Mouse (Mus musculus) heart, embryonic 13.5 days (tissue): ENCODE measurements around the gene Rfxank. TPM values are rescaled to one million over a fixed set of nuclear protein-coding genes. Genes with fewer than 3 reads are reported as not detected.

Source experiments
- microRNA-seq: library from miRNA; unstranded; fragments of <30 nt; microRNA quantifications from one replicate; pipeline ENCODE4, GENCODE M21; 2016
- polyA plus RNA-seq: library from polyadenylated mRNA; unstranded; fragments of >200 nt; fragmentation: Nextera tagmentation; extraction: Ambion mirVana; gene quantifications from 2 replicates; pipeline ENCODE4 v1.2.1, GENCODE M21; 2015

The Rfxank gene
- polyA plus RNA-seq, 1 experiment from 2014 or later: 15.1 TPM

Small RNAs within 50 kb of the gene (microRNA-seq; reads per million reads assigned to microRNA genes)
- not detected for gene Mir7066

Other genes starting within 250 kb of the Rfxank start
- gene Tssk6, start 237.0 kb downstream of the Rfxank start, polyA plus RNA-seq: 1.9 and 2.2 TPM in 2 replicates
- gene Ndufa13, start 236.6 kb downstream of the Rfxank start, polyA plus RNA-seq: 304 and 343 TPM in 2 replicates
- 8.1 and 8.2 TPM in 2 replicates for gene Yjefn3, start 236.4 kb downstream of the Rfxank start, polyA plus RNA-seq
- gene Gatad2a, start 142.8 kb downstream of the Rfxank start, polyA plus RNA-seq: 27.3 and 29.9 TPM in 2 replicates
- gene Mau2, start 96.4 kb downstream of the Rfxank start, polyA plus RNA-seq: 34.9 and 36.0 TPM in 2 replicates
- gene Sugp1, start 96.3 kb downstream of the Rfxank start, polyA plus RNA-seq: 31.1 and 32.6 TPM in 2 replicates
- gene Tm6sf2, start 66.2 kb downstream of the Rfxank start, polyA plus RNA-seq: 1.1 and 1.6 TPM in 2 replicates
- gene Hapln4, start 55.7 kb downstream of the Rfxank start, polyA plus RNA-seq: 0.12 and 0.23 TPM in 2 replicates
- gene Ncan, start 18.3 kb downstream of the Rfxank start, polyA plus RNA-seq: 0.17 and 0.36 TPM in 2 replicates
- gene Nr2c2ap, start 7.8 kb downstream of the Rfxank start, polyA plus RNA-seq: 30.5 and 34.3 TPM in 2 replicates
- gene Borcs8, start 345 bp upstream of the Rfxank start, polyA plus RNA-seq: 36.1 and 40.0 TPM in 2 replicates
- 0.15 and 0.40 TPM in 2 replicates for gene Mef2b, start 557 bp upstream of the Rfxank start, polyA plus RNA-seq
- 91.8 and 104 TPM in 2 replicates for gene Tmem161a, start 33.2 kb upstream of the Rfxank start, polyA plus RNA-seq
- gene Slc25a42, start 73.2 kb upstream of the Rfxank start, polyA plus RNA-seq: 8.0 and 8.3 TPM in 2 replicates
- gene Sugp2, start 95.1 kb upstream of the Rfxank start, polyA plus RNA-seq: 23.2 and 24.3 TPM in 2 replicates
- gene Armc6, start 95.3 kb upstream of the Rfxank start, polyA plus RNA-seq: 20.6 and 20.7 TPM in 2 replicates
- gene Homer3, start 143.7 kb upstream of the Rfxank start, polyA plus RNA-seq: 34.1 and 37.2 TPM in 2 replicates
- 32.6 and 34.1 TPM in 2 replicates for gene Ddx49, start 163.3 kb upstream of the Rfxank start, polyA plus RNA-seq
- gene Cope, start 163.4 kb upstream of the Rfxank start, polyA plus RNA-seq: 294 and 344 TPM in 2 replicates
- gene Cers1, start 176.6 kb upstream of the Rfxank start, polyA plus RNA-seq: 1.9 and 2.6 TPM in 2 replicates
- gene Gdf1, start 190.7 kb upstream of the Rfxank start, polyA plus RNA-seq: 0.74 and 0.99 TPM in 2 replicates
- 11.3 and 12.2 TPM in 2 replicates for gene Upf1, start 214.1 kb upstream of the Rfxank start, polyA plus RNA-seq
- gene Comp, start 234.4 kb upstream of the Rfxank start, polyA plus RNA-seq: 3.5 TPM in 2 replicates